Mouse (Mus musculus) CD8-positive naive resting alpha-beta T cell, adult 57 days (primary cell): ENCODE measurements around the gene Chga. TPM values are rescaled to one million over a fixed set of nuclear protein-coding genes. Genes with fewer than 3 reads are reported as not detected.

ENCODE experiments used
- total RNA-seq: library from RNA; stranded (reverse); gene quantifications from one replicate; pipeline ENCODE4 v1.2.4, GENCODE M21; 2023

Chga gene
- total RNA-seq = not detected

DNA sequence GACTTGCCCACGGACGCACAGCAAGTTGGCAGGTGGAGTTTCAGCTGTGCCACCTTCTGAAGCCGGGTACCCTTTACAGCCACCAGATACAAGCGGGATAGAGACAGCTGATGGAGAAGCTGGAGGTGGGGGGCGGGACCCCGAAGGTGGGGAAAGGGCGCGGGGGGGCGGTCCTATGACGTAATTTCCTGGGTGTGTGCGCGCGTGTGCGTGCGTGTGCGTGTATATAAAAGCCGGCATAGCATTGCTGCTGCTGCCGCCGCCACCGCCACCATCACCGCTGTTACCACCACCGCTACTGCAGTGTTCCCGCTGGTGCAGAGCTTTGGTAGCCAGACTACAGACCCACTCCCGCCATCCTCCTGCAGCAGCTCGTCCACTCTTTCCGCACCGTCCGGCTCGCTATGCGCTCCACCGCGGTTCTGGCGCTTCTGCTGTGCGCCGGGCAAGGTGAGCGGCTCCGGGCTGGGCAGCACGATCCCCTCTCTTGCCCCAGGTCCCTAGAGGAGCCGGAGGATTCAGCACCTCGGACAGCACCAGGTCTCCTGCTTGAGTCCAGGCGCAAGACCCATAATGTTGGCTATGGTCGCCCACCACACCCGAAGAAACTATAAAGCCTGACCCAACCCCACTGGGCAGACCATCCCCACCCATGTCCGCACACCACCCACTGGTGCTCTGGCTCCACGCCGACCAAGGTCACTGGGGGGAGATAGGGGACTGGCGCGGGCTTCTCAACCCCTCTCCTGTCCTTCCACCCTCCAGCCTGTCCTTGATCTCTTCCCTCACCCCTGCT, at the start of gene Chga:
Gene Chga (plus strand): TSS at position 249 of the 796 bp plus-strand sequence.

Other genes starting within 250 kb of the Chga start
- 11.6 TPM for gene Lgmn, start 115.2 kb upstream of the Chga start, total RNA-seq
- 40.4 TPM for gene Golga5, start 85.8 kb upstream of the Chga start, total RNA-seq
- 62.1 TPM for gene Itpk1, start 150.0 kb downstream of the Chga start, total RNA-seq
- 7.2 TPM for gene Moap1, start 188.7 kb downstream of the Chga start, total RNA-seq
- 15.2 TPM for gene Tmem251, start 188.8 kb downstream of the Chga start, total RNA-seq
- gene Gm28051, start 202.8 kb downstream of the Chga start, total RNA-seq = not detected
- gene Gon7, start 202.8 kb downstream of the Chga start, total RNA-seq = 19.7 TPM
- gene Ubr7, start 203.0 kb downstream of the Chga start, total RNA-seq = 21.3 TPM
- 5.6 TPM for gene Gm20604, start 203.7 kb downstream of the Chga start, total RNA-seq